Mouse (Mus musculus) kidney, postnatal 10 days (tissue): ENCODE data around the gene Nck2.
A peak's percentile ranks its signal among the peaks of the same experiment; 100 is the strongest.

Source experiments
- DNase-seq: peaks from one replicate; pipeline ENCODE4 v3.0.0; 2021; ENCODE audit warnings: mixed read lengths

Nck2 gene

GRCm38 (mm10) chr1:43470421-43471179 lies 26.2 kb downstream of the Nck2 start:
- DNase-seq: no peak

GRCm38 (mm10) chr1:43471180-43472045 lies 27.0 kb downstream of the Nck2 start:
- DNase-seq: no peak

- no peak for DNase-seq
Observed at GRCm38 (mm10) chr1:43472046-43472649, 27.8 kb downstream of the Nck2 start.

GRCm38 (mm10) chr1:43473734-43474534 lies 29.6 kb downstream of the Nck2 start:
- peak; percentile 42 for DNase-seq

GRCm38 (mm10) chr1:43474535-43475409 lies 30.4 kb downstream of the Nck2 start:
- peak; percentile 42 for DNase-seq

GRCm38 (mm10) chr1:43477954-43478353 lies 33.6 kb downstream of the Nck2 start:
- no peak for DNase-seq

- no peak for DNase-seq
Observed at GRCm38 (mm10) chr1:43485204-43485603, 40.8 kb downstream of the Nck2 start.

- no peak for DNase-seq
Observed at GRCm38 (mm10) chr1:43486500-43486899, 42.1 kb downstream of the Nck2 start.

- no peak for DNase-seq
Observed at GRCm38 (mm10) chr1:43486956-43487722, 42.8 kb downstream of the Nck2 start.

- DNase-seq: no peak
Observed at GRCm38 (mm10) chr1:43489311-43489710, 44.9 kb downstream of the Nck2 start.

GRCm38 (mm10) chr1:43491506-43492269 lies 47.3 kb downstream of the Nck2 start:
- no peak for DNase-seq

GRCm38 (mm10) chr1:43492803-43493437 lies 48.5 kb downstream of the Nck2 start:
- DNase-seq: no peak

- DNase-seq: no peak
Observed at GRCm38 (mm10) chr1:43496051-43496450, 51.7 kb downstream of the Nck2 start.

GRCm38 (mm10) chr1:43496993-43497392 lies 52.6 kb downstream of the Nck2 start:
- no peak for DNase-seq

GRCm38 (mm10) chr1:43497951-43498350 lies 53.6 kb downstream of the Nck2 start:
- no peak for DNase-seq

GRCm38 (mm10) chr1:43500121-43500520 lies 55.7 kb downstream of the Nck2 start:
- no peak for DNase-seq

- DNase-seq: no peak
Observed at GRCm38 (mm10) chr1:43501143-43501919, 57.0 kb downstream of the Nck2 start.

- peak; percentile 16 for DNase-seq
Observed at GRCm38 (mm10) chr1:43501920-43502791, 57.8 kb downstream of the Nck2 start.
